Mouse (Mus musculus) ES-CJ7 (cell line): Measurements from ENCODE around the gene Pax6.

Experiments
- DNase-seq: peaks from one replicate; pipeline ENCODE4 v3.0.0; 2011; ENCODE audit warnings: low read depth, low spot score

The Pax6 gene

DNA sequence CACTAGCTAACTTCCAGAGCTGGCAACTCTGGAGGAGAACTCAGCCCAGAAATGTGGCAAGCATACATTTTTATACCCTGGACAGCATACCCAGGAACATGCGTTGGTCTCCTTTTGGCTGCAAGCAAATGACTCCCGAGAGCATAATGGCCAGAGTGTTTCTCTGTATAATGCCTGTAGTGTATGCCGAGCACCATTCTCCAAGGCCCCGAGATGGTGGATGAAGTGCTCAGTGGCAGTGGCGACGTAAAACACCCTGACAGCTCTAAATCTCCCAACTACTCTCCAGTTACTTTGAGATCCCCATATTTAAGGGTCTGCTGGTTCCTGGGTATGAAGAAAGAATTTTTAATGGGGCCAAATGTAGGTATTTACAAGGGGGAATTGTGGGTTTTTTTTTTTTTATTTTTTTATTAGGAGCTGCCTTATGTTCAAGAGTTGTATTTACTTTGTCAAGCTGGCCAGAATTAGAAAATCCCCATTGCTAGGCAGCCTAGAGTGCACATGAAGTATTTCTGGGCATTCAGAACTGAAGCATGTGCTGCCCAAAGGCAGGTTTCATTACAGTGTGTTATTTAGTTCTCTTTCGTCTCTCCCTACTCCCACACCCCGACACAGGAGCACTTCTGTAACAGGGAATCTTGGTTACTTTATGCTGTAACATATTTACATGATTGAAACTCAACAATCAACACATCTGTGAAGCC is 46.9 kb downstream of the Pax6 start:
- DNase-seq = no peak

DNA sequence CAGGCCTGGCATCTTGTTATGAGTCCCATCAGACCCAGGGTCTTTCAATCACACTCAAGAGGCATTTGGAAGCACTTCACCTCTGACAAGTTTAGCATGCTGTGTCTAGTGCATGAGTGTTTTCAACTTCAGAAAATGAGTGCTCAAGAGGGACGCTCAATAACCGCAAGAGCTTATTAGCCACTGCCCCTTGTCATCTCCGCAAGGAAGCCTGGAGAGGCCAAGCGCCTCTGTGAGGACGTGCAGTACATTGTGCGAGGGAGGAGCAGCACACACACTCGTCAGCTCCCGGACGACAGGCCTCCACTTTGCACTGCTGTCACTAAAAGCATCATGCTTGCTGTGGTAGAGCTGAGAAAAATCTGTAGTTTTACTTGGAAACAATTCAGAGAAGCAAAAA is 58.0 kb downstream of the Pax6 start:
- no peak for DNase-seq

DNA sequence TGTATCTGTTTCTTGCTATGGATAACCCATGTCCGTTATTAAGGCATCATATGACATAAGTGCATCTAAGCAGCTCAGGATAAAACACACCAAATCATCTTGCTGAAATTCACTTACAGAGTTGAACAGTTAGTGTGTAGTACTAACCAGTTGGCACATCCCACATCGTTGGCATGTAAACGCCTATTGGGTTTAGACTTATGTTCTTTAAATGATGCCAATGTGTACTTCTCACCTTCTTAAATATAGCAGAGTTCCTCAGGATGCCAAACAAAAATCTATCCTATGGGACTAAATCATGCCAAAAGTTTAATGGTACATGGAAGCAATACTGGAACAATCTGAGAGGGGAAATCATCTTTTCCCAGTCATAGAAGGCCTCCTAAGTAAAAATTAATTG is 62.0 kb downstream of the Pax6 start:
- DNase-seq = no peak

DNA sequence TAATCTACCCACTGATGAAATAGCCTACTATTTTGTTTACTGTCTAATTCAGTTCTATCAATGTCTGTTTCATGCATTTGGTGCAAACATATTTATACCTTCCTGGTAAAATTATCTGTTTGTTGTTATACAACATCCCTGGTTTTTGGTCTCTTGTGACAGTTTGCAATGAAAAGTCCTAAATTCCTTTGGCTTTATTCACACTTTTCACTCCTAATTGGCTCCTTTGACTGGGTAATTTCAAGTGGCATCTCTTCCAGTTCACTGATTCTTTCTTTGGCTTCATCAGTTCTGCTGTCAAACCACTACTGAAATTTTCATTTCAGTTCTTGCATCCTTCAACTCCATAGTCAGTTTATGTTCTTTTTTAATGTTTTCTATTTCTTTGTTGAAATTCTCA is 67.5 kb downstream of the Pax6 start:
- DNase-seq = no peak

DNA sequence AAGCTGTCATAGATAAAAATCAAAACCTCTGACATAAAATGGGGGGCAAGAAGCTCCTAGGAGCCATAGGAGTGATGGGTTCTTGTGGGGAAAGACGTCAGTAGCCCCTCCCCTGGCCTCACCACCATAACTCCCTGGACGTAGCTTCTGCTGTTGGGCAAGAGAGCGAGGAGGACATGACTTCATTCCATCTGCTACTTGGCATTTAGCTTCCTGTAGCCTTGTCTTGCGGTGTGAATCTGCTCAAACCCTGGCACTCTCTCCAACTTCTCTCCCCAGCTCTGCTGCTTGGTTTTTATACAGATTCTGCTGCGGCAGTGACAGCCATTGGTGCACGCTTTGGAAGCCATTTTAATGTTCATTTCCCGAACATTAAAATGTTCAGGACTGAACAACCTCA is 78.2 kb downstream of the Pax6 start:
- no peak for DNase-seq
